Mouse (Mus musculus): ENCODE results near the gene Dync1i1.
A peak's percentile ranks its signal among the peaks of the same experiment; 100 is the strongest.

Dync1i1 gene

GRCm38 (mm10) chr6:5961960-5962359, 236.5 kb downstream of the Dync1i1 start:
- DNase-seq (ENCODE audit: inconsistent age in 2 of 2, low spot score in 1 of 2), result no peak

GRCm38 (mm10) chr6:5966376-5966775, 240.9 kb downstream of the Dync1i1 start:
- no peak for DNase-seq (ENCODE audit: inconsistent age in 2 of 2, low spot score in 1 of 2)

- no peak for DNase-seq (ENCODE audit: inconsistent age in 2 of 2, low spot score in 1 of 2)
Measured at GRCm38 (mm10) chr6:5966806-5967445, 241.5 kb downstream of the Dync1i1 start.

- DNase-seq (ENCODE audit: inconsistent age in 2 of 2, low spot score in 1 of 2), result no peak
Measured at GRCm38 (mm10) chr6:5967545-5967944, 242.1 kb downstream of the Dync1i1 start.

GRCm38 (mm10) chr6:5969613-5970012, 244.2 kb downstream of the Dync1i1 start:
- DNase-seq (ENCODE audit: inconsistent age in 2 of 2, low spot score in 1 of 2), result no peak

GRCm38 (mm10) chr6:5976241-5976640, 250.8 kb downstream of the Dync1i1 start:
- no peak for DNase-seq (ENCODE audit: inconsistent age in 2 of 2, low spot score in 1 of 2)

GRCm38 (mm10) chr6:5977238-5977920, 251.9 kb downstream of the Dync1i1 start:
- DNase-seq (ENCODE audit: inconsistent age in 2 of 2, low spot score in 1 of 2), result no peak

- DNase-seq (ENCODE audit: inconsistent age in 2 of 2, low spot score in 1 of 2), result no peak
Measured at GRCm38 (mm10) chr6:5991243-5991642, 265.8 kb downstream of the Dync1i1 start.

- peak; percentile 38 to 74 for DNase-seq (ENCODE audit: inconsistent age in 2 of 2, low spot score in 1 of 2)
Measured at GRCm38 (mm10) chr6:5991817-5992755, 266.6 kb downstream of the Dync1i1 start.

GRCm38 (mm10) chr6:5993056-5993455, 267.6 kb downstream of the Dync1i1 start:
- no peak for DNase-seq (ENCODE audit: inconsistent age in 2 of 2, low spot score in 1 of 2)

- DNase-seq (ENCODE audit: inconsistent age in 2 of 2, low spot score in 1 of 2), result no peak
Measured at GRCm38 (mm10) chr6:5997535-5997934, 272.1 kb downstream of the Dync1i1 start.

- no peak for DNase-seq (ENCODE audit: inconsistent age in 2 of 2, low spot score in 1 of 2)
Measured at GRCm38 (mm10) chr6:6002061-6002460, 276.6 kb downstream of the Dync1i1 start.

GRCm38 (mm10) chr6:6004756-6005485, 279.5 kb downstream of the Dync1i1 start:
- DNase-seq (ENCODE audit: inconsistent age in 2 of 2, low spot score in 1 of 2), result no peak

- peak; percentile 60 to 87 for DNase-seq (ENCODE audit: inconsistent age in 2 of 2, low spot score in 1 of 2)
Measured at GRCm38 (mm10) chr6:6005762-6006431, 280.5 kb downstream of the Dync1i1 start.

- DNase-seq (ENCODE audit: inconsistent age in 2 of 2, low spot score in 1 of 2), result no peak
Measured at GRCm38 (mm10) chr6:6011364-6011763, 285.9 kb downstream of the Dync1i1 start.

GRCm38 (mm10) chr6:6015616-6016015, 290.2 kb downstream of the Dync1i1 start:
- DNase-seq (ENCODE audit: inconsistent age in 2 of 2, low spot score in 1 of 2), result no peak

- no peak for DNase-seq (ENCODE audit: inconsistent age in 2 of 2, low spot score in 1 of 2)
Measured at GRCm38 (mm10) chr6:6016931-6017330, 291.5 kb downstream of the Dync1i1 start.

GRCm38 (mm10) chr6:6023976-6024375, 298.5 kb downstream of the Dync1i1 start:
- DNase-seq (ENCODE audit: inconsistent age in 2 of 2, low spot score in 1 of 2), result no peak

- DNase-seq (ENCODE audit: inconsistent age in 2 of 2, low spot score in 1 of 2), result no peak
Measured at GRCm38 (mm10) chr6:6027664-6028063, 302.2 kb downstream of the Dync1i1 start.

- no peak for DNase-seq (ENCODE audit: inconsistent age in 2 of 2, low spot score in 1 of 2)
Measured at GRCm38 (mm10) chr6:6038773-6039550, 313.5 kb downstream of the Dync1i1 start.
